Mouse (Mus musculus): ENCODE data around the gene Spock1.
"Not testable (repeated sequence)": the region's sequence is repeated elsewhere in the genome, so short reads cannot be mapped to it uniquely, and the experiment has no call there.

The Spock1 gene

DNA sequence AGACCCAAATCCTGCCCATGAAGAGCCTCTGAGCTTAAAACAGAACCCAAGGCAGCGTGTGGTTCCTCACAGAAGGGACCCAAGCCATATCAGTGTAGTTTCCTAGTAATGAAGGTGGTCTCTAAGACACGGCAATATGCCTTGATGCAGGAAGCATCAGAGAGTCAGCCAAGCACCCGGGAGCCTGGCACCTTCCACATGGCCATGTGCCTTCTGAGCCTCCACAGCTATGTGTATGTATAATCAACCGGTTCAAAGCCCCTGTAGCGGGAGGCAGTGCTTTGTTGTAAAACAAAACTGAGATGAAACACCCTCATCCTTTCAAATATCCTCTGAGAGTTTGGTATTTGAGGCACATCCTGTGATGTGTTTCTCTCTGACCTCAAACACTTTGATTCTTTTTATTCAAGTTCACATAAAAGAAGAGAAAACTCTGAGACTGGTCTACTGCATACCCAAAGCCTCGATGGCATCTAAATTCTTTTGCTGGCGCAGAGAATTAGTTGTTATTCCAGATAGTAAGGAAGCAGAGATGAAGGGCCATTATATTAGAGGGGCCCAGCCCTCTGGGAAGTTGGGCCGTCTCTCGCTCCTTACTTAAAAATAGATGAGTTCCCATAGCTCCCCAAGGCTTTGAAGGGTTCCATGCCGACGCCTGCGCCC is 325.7 kb downstream of the Spock1 start:
- no peak for DNase-seq

DNA sequence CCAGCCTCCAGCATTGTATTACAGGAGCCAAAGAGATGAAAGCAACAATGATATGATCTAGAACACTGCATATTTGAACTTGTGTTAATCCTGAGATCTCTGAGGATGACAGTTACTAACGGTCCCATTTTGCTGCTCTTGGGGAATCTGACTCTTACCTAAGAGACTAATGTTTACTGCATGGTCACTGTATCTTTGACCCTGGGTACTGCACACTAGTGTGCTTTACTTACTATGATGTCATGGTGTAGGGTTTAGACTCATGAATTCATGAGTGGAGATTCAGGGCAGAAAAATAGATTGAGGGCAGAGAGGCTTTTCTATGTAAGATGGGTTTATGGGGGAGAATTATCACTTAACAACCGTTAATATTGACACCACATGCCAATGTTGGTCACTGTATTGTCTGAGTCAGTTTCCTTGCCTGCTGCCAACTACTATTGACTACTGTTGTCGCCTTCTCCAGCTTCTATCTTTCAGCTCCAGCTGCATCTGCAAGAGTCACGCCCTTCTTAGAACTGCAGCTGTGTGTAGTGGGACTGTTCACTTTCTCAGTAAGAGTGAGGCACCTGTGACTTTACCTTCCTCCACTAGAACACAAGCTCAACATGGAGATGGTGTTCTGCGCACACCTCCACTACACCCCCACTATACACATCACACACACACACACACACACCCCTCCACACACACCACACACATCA is 330.4 kb downstream of the Spock1 start:
- no peak for DNase-seq

DNA sequence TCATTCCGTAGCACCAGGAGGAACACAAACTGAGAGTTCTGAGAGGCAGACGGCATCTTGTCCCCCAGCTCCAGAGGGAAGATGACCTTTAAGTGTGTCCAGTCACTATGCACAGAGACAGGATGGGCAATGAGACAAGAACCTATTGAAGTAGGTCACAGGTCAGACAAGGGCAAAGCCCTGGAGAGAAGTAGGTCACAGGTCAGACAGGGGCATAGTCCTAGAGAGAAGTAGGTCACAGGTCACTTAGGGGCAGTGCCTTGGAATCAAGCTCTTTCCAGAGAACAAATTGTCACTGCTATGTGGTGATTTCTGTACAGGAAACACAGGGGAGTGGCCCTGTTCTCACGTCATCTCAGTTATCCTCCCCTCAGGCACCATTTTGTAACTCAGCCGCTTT is 334.6 kb downstream of the Spock1 start:
- no peak for DNase-seq

DNA sequence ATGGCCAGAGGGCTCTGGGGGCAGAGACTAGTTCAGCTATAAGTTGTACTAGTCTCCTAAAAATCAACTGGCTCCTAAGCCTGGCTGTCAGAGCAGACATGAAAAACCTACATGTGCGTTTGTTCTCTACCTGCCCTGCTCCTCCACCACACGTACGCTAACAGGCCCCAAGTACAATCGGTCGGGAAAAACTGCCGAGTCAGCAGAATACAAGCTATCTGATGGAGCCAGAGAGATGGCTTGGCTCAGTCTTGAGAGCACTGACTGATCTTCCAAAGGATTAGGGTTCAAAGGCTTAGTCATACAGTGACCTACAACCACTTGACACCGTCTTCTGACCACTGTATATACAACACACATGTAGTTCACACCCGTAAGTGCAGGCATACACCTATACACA is 339.7 kb downstream of the Spock1 start:
- DNase-seq, result no peak

DNA sequence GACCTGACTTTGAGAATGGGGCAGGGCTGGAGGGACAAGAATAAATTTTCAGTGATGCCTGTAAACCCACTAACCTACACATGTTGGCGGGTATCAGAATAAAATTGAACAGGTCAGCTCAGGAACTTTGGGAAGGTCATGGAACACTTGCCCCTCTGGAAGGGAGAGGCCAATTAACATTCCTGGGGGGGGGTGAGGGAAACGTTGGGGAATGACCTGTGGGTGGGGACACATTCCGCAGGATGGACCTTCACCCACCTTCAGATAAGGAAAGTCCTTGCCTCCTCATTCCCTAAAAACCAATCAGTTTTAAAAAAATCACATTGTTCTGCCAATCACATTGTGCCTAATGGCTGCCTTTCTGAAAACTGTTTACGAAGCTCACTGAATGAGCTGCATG is 352.9 kb downstream of the Spock1 start:
- DNase-seq, result no peak

DNA sequence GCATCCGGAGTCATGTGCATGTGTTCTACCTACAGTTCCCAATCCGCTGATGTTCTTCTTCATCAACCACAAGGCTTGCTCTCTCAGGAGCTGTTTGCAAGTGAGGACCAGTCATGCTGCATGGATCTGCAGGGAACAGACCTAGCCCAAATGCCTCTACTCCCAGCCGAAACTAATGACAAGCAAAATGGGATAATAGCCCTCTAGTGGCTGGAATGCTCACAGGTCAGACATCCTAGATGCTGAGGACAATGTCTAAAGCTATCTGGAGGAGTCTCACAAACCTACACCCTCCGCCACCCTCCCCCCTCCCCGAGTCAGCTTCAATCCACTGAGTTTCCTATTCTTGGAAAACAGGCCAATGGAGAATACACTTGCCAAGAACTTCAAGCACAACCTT is 358.4 kb downstream of the Spock1 start:
- DNase-seq, result peak in 1 of 2 experiments; percentile 6

DNA sequence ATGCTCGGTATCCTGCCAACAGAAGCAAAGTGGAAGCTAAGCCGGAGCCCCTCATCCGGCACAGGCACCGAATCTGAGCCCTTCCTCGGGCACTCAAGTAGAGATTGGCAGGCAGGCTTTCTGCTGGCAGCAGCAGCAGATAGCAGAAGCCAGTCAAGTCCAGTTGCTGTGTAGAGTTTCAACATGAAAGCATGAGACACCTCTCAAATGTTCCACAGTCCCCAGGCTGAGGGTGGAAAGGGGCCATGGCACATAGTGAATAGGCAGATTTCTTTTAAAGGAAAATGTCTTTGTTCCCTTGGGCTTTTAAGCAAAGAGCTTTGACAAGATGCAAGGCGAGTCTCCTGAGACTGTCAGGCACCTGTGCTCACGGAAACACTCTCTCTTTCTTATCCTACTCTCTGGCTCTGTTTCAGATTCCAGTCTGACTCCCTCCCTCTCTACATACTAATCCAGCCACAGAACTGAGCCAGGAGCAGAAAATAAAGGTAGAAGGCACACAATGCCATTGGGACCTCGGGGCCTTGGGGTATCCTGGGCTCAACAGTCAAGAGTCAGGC is 371.1 kb downstream of the Spock1 start:
- DNase-seq, result no peak

DNA sequence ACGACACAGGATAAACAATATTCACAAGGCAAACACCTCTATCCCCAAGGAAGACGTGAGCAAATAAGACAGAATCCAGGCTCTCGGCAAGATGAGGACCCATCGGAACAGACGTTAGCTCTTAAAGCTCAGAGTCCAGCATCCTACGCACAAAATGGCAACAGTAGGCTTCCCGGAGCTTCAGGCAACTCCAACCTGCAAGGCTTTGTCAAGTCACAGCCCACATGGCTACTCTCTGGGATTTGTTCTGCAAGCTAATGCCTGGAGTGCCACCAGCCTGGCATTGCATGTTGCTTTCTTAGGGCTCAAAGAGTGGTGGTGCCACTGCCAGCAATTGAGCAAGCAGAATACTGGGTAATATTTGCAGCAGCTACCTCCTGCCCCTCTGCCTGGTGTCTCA is 373.8 kb downstream of the Spock1 start:
- no peak for DNase-seq

DNA sequence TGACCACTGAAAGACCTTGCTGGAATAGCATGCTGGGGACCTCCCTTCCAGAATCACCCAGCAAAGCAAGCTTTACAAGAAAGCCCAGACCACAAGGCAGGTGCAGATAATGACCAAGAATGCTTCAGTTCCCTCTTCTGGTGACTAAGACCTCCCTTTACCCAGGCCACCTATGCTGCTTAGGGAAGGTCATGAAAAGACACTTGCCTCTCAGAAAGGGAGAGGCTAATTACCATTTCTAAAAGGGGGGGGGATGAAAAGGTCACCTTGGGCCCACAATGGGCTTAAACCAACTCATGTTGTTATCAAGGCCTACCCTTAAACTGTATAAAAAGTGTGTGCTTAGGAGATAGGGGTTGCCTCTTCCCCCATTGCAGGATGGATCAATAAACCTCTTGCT is 382.2 kb downstream of the Spock1 start:
- DNase-seq, result no peak

DNA sequence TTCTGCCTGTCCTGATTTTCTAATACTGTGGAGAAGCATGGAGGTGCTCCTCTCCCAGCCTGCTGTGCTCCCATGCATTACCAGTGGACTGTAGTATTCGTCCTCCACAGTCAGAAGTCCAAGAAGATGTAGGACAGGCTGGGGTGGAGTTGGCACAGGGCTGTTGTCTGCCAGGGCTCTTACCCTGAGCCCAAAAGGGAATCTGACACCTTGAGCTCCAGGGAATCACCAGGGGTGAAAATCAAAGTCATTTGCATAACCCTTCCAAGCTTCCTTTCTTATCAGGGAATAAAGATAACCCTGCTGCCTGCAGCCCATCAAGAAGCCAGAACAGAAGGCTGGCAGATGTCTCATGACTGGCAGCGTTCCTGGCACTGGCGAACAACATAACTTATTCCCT is 383.6 kb downstream of the Spock1 start:
- no peak for DNase-seq

DNA sequence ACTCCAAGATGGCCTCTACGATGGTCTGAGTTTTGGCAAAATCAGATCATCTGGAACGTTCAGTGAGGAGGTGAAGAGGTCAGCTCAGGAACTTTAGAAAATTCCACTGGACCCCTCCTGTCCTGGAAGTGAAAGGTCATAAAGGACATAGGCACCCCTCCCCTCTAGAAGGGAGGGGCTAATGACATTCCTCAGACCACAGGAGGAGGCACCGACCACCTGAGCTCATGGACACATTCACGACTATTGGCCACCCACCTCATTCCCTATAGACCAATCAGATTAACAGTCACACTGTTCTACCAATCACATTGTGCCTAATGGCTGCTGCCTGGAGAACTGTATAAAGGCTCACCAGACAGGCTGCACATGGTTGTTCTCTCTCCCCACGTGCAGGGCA is 384.8 kb downstream of the Spock1 start:
- no peak for DNase-seq

DNA sequence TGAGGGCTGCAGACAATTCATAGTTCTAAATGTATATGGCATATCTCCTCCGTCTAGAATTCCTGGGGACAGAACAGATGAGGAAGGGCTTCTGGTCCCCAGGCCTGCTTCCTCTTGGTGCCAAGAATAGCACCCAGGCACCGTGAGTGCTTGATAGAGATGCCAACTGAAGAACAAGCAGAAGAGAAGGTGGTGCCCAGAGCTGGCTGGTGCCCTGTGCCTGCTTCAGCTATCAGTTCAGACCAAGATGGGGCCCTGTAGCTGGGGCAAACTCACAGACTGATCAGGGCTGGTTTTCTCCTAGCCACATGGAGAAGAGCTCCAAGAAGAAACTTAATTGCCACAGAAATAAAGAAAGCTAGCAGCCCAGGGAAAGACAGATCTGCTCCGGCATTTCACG is 385.8 kb downstream of the Spock1 start:
- DNase-seq, result no peak

DNA sequence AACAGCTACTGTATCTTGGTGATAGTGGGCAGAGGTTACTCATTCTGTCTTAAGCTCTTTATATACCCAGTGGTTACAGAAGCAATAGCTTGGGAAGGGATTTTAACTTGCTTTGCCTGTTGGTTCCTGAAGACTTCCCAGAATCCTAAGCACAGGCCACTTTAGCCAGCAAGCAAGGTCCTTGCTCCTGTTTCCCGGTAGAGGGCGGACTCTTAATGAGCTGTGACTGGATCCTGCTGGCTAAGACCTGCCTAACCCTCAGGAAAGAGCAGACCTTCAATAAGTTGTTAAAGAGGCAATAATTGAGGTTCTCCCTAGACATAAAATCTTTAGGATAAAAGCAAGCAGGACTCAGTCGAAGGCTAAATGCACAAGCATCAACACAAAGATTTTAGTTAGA is 387.0 kb downstream of the Spock1 start:
- peak in 1 of 2 experiments; percentile 9 for DNase-seq

DNA sequence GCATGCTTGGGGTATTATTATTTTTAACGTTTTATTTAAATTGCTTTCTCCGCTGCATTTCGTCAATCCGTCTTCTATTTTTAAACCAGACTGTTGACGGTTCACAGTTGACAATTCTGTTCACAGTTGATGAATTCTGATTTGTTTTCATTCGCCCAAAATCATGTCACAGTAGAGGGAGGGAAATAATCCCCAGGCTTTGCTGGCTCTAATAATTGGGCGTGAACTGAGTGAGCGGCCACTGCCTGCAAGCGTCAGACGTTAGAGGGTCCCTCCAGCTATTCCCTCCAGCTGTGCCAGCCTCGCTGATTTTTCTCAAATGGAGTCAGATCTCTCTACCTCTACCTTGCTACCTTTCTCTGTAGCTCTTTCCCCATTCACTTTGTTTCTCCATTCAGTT is 388.3 kb downstream of the Spock1 start:
- no peak for DNase-seq

DNA sequence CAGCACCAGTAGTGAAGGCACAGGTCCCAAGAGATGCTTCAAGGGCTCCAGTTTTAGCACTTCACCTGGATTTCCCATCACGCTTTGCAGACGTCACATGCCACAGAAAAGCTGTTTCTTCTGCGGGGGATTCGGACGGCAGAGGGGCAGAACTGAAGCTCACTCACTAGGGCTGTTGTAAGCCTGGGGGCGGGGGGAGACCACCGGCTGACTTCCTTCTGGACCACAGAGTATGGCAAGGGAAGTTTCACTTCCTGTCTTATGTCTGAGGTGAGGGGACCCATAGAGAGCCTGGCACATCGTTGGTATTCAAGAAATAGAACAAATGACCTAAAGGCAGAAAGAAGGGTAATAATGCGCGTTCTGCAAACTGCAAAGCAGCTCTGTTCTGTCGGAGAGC is 392.4 kb downstream of the Spock1 start:
- DNase-seq, result no peak

DNA sequence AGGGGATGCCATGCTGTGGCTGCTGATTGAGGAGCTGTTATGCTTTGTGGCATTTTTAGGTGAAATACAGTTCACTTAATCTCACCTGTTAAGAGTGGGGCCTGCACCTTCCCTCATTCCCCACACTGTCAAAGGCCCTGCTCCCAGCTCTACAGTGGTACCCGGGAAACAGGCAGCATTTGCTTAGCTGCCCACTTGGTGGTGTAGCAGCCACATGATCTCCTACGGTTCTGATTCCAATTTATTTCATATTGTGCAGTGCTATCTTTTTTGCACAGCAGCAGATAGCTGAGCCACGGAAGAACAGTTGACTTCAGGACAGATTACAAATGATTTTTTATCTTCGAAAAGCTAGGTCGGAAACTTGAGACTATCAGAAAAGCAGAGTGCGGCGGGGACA is 406.6 kb downstream of the Spock1 start:
- DNase-seq, result no peak

DNA sequence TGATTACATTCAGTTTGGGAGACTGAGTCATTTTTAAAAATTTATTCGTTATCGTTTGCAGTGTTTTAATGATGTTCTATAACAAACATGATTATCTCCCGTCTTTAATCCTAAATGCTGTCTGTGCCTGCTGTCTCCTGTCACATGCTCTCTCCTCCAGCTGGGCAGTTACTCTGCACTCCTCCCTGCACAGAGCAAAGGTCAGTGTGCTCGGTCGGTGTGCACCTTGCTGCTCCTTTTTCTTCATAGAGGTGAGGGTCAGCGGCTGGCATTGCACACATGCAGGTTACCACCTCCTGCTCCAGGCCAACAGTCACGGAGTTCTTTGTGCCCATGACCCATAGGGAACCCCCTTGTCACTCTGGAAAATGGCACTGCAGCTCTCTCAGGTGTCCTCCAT is 411.4 kb downstream of the Spock1 start:
- DNase-seq, result peak; percentile 2 to 7

DNA sequence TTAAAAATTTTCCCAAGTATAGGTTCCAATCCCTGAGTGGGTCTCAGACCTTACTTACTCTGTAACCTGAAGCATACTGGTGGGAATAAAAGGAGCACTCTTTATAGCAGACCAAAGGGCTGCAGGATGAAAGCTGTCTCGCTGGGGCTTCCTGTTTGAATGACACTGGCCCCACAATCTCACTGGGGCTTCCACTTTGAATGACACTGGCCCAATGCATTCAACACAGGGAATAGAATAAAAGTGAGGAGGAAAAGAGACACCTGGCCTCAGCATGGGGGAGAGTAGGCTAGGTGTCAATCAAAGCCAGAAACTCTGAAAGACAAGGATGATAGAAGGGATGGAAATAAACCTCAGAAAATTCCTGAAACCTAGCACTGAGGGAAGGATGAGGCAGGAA is 413.3 kb downstream of the Spock1 start:
- no peak for DNase-seq

DNA sequence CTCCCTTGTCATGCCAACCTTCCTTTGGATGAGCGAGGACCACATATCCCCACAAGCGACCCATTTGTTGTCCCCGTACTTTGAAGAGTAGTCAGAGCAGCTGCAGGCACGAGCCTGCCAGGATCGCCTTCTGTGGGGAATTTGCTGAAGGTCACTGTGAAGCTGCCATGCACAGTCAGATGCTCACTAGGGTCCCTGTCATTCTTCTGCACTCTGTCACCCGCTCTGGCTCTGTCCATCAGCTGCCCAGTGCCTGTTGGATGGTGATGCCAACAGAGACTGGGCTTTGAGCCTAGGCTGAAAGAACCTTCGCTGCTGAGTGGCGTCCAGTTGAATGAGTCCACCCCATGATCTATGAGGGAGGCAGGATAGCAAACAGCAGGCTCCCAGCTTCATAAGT is 419.2 kb downstream of the Spock1 start:
- DNase-seq, result no peak

DNA sequence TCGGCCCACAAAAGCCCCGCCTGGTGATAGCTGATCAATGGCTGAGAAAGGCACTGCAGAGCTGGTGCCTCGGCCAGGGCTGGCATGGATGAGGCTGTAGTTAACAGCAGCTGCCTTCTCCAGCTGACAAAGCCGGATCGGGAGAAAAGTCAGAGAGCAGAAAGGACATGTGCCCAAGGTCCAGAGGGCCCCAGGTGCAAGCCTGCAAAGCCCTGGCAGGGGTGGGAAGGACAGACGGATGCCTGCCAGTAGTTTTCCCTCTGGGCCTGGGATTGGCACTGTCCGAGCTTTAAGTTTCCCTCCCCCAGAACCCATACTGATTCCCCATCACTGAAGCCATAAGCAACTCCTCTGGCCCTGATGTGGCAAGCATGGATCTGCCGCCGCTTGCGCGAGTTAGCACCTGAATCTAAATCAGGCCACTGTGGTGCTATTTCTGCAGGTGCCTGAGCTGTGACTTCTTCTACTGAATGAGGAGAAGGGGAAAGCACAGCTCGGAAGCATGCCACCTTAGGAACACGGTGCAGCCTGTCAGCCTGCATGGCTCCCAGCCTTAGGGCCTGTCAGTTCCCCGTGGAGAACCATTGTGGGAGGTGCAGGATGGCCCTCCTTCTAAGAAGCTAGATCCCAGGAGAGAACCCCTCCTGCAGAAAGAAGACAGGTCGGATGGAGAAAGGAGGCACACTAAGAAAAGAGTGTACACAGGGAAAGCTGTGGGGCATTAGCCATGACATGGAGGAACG is 423.5 kb downstream of the Spock1 start:
- no peak for DNase-seq

DNA sequence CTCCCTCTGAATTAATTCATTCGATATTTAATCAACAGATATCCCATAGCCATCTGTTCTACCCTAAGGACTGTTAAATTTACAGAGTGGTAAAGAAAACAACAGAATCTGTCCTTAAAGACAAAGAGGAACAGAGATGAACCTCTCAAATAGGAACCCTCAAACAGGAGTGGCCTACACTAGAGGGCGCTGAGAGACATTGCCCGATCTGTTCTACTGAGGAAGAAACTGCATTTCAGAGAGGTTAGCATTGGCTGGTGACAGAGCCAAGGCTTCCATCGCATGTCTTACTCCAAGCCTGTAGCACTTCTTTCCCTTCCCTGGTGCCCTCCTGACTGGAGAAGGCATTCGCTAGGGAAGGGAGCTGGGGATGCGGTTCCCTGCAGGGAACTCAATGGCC is 431.4 kb downstream of the Spock1 start:
- peak; percentile 13 to 44 for DNase-seq

DNA sequence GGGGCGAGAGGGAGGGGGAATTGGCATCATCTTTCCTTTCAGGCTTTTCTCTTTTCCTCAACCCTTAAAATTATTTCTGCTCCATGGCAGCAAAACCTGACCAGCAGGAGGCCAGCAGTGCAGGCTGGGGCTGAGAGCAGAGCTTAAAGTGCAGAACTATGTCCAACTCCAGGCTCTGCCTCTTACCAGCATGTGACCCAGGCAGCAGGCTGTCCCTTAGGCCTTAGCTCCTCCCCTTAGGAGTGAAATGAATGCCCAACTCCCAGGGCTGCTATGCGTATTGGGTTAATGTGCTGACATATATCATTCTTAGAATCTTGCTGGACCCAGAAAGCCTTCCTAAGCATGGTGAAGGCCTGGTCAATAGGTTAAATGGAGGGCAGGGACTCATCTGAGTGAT is 434.1 kb downstream of the Spock1 start:
- no peak for DNase-seq

DNA sequence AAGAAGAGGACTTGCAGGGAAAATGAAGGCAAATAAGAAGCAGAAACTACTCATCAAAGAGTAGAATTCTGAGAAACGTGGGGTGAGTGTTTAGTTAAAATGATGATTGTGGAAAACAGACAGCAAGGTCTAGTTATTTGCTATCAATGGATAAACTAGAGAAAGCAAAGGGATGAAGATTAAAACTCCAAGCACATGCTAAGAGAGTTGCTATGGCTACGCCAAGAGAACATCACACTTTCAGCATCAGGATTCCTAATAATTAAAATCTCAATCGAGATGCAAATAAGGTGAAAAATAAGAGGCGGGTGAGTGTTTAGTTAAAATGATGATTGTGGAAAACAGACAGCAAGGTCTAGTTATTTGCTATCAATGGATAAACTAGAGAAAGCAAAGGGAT is 437.2 kb downstream of the Spock1 start:
- not testable (repeated sequence) for DNase-seq

DNA sequence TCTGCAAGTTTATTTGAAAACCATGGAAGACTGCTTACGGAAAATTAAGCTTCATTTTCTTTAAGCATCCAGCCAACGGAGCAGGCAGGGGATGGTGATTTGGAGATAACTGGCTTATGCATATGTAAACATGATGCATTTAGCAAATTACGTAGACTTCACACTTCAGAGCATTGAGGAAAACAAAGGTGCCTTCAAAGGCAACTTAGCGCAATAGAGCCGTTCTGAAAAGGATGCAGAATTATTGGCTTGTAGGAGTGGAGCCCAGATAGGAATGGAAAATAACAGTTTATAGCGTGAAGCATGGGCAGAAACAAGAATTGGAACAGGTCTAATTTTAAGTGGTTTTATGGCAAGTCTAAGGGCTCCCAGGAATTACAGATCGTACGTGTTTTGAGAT is 448.2 kb downstream of the Spock1 start:
- DNase-seq, result no peak

All from kidney, adult 8-10 months (tissue).